Mouse (Mus musculus): ENCODE data around the gene Elmod3.

The Elmod3 gene

DNA sequence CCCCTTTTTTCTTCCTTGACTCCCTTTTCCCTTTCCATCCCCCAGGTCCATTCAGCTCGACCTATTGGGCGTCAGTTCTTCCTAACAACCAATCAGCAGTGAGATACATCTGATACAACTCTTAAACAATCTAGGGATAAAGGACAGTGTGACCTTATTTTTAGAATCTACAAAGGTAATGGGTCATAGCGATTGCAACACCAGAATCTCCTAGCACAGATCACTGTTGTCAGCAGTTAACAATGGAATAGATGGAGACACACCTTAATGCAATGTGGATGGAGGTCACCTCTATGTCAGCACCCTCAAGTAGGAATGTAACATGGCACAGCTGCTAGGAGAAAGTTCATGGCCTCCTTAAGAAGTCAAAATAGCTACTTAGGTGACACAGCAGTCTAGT, 24.7 kb upstream of the Elmod3 start:
- Histone ChIP-seq H3K36me3 (ENCODE audit: control insufficient read depth, insufficient read depth, low read length, poor library complexity, severe bottlenecking) (no peaks in the 10 kb centered on the region), H3K27me3 (ENCODE audit: control insufficient read depth, insufficient read depth, low read length, poor library complexity, severe bottlenecking) (no peaks in the 10 kb centered on the region)
- no peak for DNase-seq (ENCODE audit: low read depth, low spot score)

DNA sequence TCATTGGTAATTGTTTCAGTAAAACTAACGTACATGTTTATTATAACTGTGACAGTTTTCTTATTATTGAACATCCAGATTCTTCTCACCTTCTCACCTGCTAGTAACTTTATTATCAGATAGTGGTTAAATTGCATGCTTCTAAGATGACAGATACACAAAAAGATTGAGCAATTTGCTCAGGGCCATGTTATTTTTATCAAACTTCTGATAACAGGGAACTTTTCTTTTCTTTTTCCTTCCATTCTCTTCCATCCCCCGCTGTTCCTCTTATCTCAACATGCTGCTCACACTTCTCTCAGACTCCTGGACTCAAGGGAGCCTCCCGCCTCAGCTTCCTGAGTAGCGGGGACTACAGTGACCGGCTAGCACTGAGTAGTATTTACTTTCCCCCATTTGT, 22.7 kb upstream of the Elmod3 start:
- DNase-seq (ENCODE audit: low read depth, low spot score), result no peak
- H3K27me3 ChIP-seq (ENCODE audit: control insufficient read depth, insufficient read depth, low read length, poor library complexity, severe bottlenecking), result no peaks in the 10 kb centered on the region

DNA sequence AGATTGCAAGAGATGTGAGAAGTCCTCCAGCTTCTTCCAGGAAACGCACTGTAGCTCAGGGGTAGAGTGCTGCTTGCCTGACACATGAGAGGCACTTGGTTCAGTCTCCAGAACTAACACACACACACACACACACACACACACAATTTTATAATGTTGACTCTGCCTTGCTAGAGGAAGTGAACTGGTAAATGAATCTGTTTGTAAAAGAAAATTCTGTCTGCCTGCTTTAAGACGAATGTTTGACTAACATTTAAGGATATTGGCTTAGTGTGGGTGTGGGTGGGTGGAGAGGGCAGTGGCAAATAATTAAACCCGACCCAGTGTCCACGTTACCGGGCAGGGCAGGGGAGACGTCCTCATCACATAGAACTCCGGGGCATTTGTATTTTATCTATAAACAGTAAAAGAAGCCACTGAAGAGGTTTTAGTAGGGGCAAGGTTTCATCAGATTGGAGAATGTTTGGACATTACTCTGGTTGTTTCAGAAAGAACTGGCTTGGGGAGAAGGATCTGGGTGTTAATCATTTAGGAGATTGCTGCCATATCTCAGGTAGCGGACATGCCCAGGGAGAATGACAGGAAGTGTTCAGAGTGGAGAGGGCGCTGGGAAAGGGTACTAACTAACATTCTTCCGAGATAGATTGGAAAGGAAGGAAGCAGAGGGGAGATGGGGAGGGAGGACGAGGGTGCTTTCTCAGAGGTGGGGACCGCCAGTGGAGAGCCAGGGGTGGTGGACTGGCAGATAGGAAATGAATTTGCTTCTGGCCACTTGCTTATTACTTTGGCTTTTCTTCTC, 21.7 kb upstream of the Elmod3 start:
- DNase-seq (ENCODE audit: low read depth, low spot score), result no peak
- Histone ChIP-seq H3K36me3 (ENCODE audit: control insufficient read depth, insufficient read depth, low read length, poor library complexity, severe bottlenecking) (no peaks in the 10 kb centered on the region), H3K27me3 (ENCODE audit: control insufficient read depth, insufficient read depth, low read length, poor library complexity, severe bottlenecking) (no peaks in the 10 kb centered on the region)

More for the DNA sequence above, 22.7 kb upstream of the Elmod3 start:
- H3K36me3 ChIP-seq (ENCODE audit: control insufficient read depth, insufficient read depth, low read length, poor library complexity, severe bottlenecking), result no peaks in the 10 kb centered on the region

DNA sequence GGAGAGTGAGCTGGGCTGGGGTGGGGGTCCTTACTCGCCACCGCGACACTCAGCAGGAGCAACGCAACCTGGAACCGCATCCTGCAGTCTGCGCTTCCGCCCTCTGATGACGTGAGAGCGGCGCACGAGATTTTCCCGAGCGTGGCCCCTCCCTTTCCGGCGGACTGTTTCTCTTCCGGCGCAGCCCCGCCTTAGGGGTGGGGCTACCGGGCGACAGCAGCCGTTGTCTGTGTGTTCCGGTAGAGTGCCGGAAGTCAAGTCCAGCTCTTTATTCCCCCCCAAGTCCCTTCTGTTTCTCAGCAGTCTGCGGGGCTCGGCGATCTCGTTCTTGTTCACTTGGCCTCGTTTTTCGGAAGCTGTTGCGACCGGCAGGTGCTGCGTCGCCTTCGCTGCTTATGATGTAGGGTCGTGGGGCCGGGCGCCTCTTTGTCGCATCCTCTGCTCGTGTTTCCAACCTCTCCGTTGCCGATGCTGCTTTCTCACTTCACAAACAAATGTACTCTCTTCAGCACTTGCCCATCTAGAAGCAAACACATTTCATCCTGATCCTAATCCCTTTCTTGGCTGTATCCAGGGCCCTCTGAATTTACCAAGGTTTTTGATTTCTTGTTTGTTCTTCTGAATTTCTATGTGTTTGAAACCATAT, 18.6 kb upstream of the Elmod3 start, which contains the start of gene Tgoln1:
Gene Tgoln1 (minus strand): TSS at position 358 of the 646 bp plus-strand sequence.
- Histone ChIP-seq H3K27me3 (ENCODE audit: control insufficient read depth, insufficient read depth, low read length, poor library complexity, severe bottlenecking) (no peaks in the 10 kb centered on the region), H3K36me3 (ENCODE audit: control insufficient read depth, insufficient read depth, low read length, poor library complexity, severe bottlenecking) (peaks cover 17% of the 10 kb centered on the region)
- DNase-seq (ENCODE audit: low read depth, low spot score), result peak; percentile 98

DNA sequence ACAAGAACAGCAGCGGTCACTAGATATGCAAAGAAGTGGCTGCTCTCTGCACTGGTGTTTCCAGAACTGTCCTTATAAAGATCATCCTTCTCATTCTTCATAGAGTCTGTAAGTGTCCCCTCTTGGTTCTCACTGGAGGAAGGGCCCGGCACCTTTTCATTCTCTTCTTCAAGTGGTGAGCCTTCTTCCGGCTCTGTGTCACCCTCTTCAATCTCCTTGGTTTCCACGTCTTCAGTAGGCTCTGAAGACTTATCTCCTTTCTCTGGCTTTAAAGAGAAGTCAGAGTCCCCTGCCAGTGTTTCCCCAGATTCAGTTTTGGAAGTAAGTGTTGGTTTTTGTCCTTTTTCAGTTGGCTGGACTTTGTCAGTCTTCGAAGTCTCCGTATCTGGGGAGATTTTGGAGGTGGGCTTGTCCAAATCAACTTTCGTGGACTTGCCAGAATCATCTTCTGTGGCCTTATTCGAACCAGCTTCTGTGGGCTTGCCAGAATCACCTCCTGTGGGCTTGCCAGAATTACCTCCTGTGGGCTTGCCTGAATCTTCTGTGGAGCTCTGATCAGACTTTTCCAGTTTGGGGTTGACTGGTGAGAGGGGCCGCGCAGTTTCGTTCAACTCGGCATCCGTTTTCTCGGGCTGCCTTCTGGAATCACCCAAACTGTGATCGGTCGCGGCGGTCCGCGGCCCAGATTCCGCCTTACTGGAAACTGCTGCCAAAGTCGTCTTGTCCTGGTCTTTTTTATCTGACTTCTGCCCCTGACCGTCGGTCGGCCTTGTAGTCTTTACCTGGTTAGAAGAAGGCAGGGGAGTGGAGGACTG, 17.6 kb upstream of the Elmod3 start:
- no peak for DNase-seq (ENCODE audit: low read depth, low spot score)
- peaks cover 20% of the 10 kb centered on the region for H3K36me3 ChIP-seq (ENCODE audit: control insufficient read depth, insufficient read depth, low read length, poor library complexity, severe bottlenecking)
- H3K27me3 ChIP-seq (ENCODE audit: control insufficient read depth, insufficient read depth, low read length, poor library complexity, severe bottlenecking), result no peaks in the 10 kb centered on the region

DNA sequence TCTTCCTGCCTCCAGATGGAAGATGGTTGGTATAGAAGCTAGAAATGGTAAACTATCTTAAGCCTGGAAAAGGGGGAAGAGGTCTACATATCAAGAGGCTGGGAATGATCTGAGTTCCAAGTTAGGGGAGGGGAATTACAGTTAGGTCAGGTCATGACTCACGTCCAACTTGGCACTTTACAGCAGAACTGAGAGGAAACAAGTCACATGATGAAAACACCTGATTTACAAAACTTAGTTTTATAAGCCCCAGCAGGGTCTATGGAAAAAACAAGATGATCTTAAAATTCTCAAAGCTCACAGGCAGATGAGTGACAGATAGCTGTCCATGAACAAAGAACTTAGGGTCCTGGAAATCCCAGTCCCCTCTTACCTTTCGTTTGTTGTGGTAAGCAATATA, 16.9 kb upstream of the Elmod3 start:
- peak; percentile 46 for DNase-seq (ENCODE audit: low read depth, low spot score)
- Histone ChIP-seq H3K27me3 (ENCODE audit: control insufficient read depth, insufficient read depth, low read length, poor library complexity, severe bottlenecking) (no peaks in the 10 kb centered on the region), H3K36me3 (ENCODE audit: control insufficient read depth, insufficient read depth, low read length, poor library complexity, severe bottlenecking) (peaks cover 25% of the 10 kb centered on the region)

DNA sequence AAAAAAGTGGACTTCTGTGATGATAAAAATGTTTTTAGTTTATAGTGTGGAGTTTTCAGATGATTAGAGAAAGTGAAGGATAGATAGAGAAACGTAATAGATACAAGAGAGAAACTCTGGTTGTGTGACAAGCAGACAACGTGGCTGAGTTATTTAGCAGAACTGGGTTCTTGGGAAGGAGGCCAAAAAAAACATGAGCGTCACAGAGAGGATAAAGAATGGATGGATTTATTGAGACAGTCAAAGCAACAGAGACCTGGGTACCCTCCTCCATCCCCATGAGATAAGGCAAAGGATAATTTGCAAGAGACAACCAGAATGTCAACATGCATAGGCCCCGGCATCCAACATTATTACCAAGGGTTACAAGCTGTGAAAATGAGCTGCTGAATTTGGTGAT, 12.0 kb upstream of the Elmod3 start:
- H3K27me3 ChIP-seq (ENCODE audit: control insufficient read depth, insufficient read depth, low read length, poor library complexity, severe bottlenecking), result no peaks in the 10 kb centered on the region
- H3K36me3 ChIP-seq (ENCODE audit: control insufficient read depth, insufficient read depth, low read length, poor library complexity, severe bottlenecking), result peaks cover 38% of the 10 kb centered on the region
- no peak for DNase-seq (ENCODE audit: low read depth, low spot score)

DNA sequence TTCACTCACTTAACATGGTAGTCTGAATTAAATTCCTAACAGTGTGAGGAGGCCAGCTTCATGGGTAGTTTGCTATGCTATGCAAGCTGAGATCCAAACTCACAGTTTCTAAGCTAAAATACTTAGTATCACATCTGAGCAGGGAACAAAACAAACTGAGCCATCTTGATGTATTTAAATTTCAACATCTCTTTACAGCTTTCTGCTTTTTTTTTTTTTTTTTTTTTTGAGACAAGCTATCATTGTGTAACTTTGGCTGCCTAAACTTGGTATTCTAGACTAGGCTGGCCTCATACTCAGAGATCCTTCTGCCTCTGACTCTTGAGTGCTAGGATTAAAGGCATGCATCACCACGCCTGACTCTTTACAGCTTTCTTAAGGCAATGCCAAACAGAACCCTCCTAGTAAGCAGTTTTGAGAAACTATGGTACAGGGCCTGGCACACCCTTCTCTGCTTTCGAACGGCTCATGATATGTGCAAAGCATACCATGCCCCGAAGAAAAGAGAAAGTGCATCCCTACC, 10.5 kb upstream of the Elmod3 start:
- DNase-seq (ENCODE audit: low read depth, low spot score), result no peak
- no peaks in the 10 kb centered on the region for H3K27me3 ChIP-seq (ENCODE audit: control insufficient read depth, insufficient read depth, low read length, poor library complexity, severe bottlenecking)
- H3K36me3 ChIP-seq (ENCODE audit: control insufficient read depth, insufficient read depth, low read length, poor library complexity, severe bottlenecking), result peaks cover 31% of the 10 kb centered on the region

DNA sequence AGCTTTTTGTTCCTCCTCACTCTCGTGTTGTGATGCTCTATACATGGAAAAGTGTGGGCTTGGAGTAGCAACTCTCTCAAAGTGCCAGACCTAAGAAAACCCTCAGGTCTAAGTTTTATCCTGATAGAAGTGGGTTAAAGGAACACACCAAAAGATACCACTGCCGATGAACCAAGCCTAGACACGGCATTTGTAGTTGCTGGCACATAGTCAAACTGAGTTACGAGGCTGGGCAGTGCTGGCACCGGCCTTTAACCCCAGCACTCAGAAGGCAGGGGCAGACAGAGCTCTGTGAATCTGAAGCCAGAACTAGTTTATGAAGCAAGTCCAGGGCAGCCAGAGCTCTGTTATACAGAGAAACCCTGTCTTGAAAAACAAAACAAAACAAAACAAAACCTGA, 9.5 kb upstream of the Elmod3 start:
- DNase-seq (ENCODE audit: low read depth, low spot score), result no peak
- H3K27me3 ChIP-seq (ENCODE audit: control insufficient read depth, insufficient read depth, low read length, poor library complexity, severe bottlenecking), result no peaks in the 10 kb centered on the region
- H3K36me3 ChIP-seq (ENCODE audit: control insufficient read depth, insufficient read depth, low read length, poor library complexity, severe bottlenecking), result peaks cover 23% of the 10 kb centered on the region

DNA sequence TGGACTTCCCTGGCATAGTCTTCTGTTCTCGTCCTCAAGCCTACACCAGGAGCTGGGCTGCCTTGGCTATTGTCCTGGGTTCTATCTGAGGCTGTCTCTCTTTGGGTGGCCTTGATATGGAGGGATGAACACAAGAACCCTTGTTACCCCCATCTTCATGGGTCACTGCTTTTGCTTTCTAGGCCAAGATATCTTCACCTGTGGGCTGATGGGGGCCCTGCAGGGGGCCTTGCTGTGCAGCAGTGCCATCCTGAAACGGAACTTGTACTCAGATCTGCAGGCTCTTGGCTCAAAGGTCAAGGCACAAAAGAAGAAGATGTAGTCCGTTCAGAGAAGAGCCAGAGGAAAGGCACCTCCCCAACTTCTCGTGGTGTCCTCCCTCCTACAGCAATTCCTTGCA, 8.8 kb upstream of the Elmod3 start:
- no peak for DNase-seq (ENCODE audit: low read depth, low spot score)
- Histone ChIP-seq H3K36me3 (ENCODE audit: control insufficient read depth, insufficient read depth, low read length, poor library complexity, severe bottlenecking) (peaks cover 23% of the 10 kb centered on the region), H3K27me3 (ENCODE audit: control insufficient read depth, insufficient read depth, low read length, poor library complexity, severe bottlenecking) (no peaks in the 10 kb centered on the region)

DNA sequence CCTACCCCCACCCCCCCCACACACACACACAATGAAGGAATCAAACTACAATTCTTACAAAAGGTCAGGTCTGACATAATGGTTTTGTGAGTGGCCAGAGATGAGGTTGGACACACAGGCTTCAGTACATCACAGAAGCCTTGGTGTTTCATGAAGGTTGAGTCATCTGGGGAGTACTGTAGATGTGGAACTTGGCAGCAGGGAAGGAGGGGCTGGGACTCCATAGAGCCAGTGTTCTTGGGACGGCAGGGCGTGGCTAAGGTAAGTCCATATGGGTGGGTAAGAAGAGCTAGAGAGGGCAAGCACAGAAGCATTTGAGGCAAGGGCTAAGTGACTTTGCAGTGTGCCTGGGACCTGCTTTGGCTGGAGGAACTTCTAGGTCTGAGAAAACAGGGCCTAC, 5.9 kb upstream of the Elmod3 start:
- no peak for DNase-seq (ENCODE audit: low read depth, low spot score)
- Histone ChIP-seq H3K27me3 (ENCODE audit: control insufficient read depth, insufficient read depth, low read length, poor library complexity, severe bottlenecking) (no peaks in the 10 kb centered on the region), H3K36me3 (ENCODE audit: control insufficient read depth, insufficient read depth, low read length, poor library complexity, severe bottlenecking) (peaks cover 11% of the 10 kb centered on the region)

DNA sequence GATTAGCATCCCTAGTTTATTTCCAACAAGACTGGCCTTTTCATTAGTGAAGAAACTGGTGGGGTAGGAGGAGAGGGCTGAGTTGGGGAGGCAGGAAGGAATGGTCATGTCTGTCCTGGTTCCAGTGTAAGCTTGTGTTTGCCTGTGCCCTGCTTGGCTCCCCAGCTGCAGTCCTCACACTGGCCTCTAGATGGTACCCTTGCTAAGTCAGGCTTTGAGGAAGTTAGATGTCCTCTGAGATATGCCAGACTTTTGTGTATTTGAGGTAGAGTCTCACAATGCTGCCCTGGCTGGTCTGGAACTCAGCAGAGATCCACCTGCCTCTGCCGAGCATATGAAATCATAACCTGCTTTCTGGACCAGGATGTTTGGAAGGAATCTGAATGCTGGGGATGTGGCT, 3.5 kb upstream of the Elmod3 start:
- peaks cover 3% of the 10 kb centered on the region; the same call in 1 of the 2 replicates for H3K36me3 ChIP-seq (ENCODE audit: control insufficient read depth, insufficient read depth, low read length, poor library complexity, severe bottlenecking)
- peak; percentile 91 for DNase-seq (ENCODE audit: low read depth, low spot score)
- H3K27me3 ChIP-seq (ENCODE audit: control insufficient read depth, insufficient read depth, low read length, poor library complexity, severe bottlenecking), result no peaks in the 10 kb centered on the region

DNA sequence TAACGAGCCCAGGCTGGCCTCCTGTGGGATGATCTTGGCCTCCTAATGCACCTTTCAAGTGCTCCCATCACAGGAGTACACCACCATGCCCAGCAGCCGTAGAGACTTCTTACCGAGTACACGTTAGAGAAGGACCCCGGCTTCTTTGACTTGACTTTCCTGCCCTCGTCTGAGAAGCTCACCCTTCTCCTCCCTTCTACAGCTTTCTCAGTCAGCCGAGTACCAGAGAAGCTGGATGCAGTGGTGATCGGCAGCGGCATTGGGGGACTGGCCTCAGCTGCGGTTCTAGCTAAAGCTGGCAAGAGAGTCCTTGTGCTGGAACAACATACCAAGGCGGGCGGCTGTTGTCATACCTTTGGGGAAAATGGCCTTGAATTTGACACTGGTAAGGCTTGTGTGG, 2.6 kb upstream of the Elmod3 start:
- H3K27me3 ChIP-seq (ENCODE audit: control insufficient read depth, insufficient read depth, low read length, poor library complexity, severe bottlenecking), result no peaks in the 10 kb centered on the region
- DNase-seq (ENCODE audit: low read depth, low spot score), result no peak
- no peaks in the 10 kb centered on the region; the same call in 1 of the 2 replicates for H3K36me3 ChIP-seq (ENCODE audit: control insufficient read depth, insufficient read depth, low read length, poor library complexity, severe bottlenecking)

DNA sequence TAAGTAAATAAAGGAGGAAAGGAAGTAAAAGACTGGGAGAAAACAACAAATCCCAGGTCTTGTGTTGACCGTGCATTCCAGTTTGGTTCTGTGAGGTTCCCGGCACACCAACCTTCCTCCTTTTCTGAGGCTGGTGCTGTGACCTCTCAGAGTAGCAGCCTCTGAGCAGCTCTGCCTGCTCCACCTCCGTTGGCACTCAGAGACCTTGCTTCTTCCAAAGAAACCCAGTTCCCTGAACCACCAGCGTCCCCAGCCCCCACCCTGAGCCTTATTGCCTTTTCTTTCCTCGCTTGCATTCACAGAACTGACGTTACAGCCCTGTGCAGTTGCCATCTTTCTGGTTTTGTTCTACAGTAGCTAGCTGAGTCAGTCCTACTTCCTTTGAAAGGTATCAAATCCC, 2.0 kb upstream of the Elmod3 start:
- no peak for DNase-seq (ENCODE audit: low read depth, low spot score)
- no peaks in the 10 kb centered on the region; the same call in 1 of the 2 replicates for H3K36me3 ChIP-seq (ENCODE audit: control insufficient read depth, insufficient read depth, low read length, poor library complexity, severe bottlenecking)
- H3K27me3 ChIP-seq (ENCODE audit: control insufficient read depth, insufficient read depth, low read length, poor library complexity, severe bottlenecking), result no peaks in the 10 kb centered on the region

Measured in splenic B cell, adult 2 months (primary cell).